Mouse (Mus musculus) stomach, embryonic 14.5 days (tissue): ENCODE measurements around the gene Dysf. TPM values are rescaled to one million over a fixed set of nuclear protein-coding genes. Genes with fewer than 3 reads are reported as not detected.

Experiments used
- ATAC-seq: fragments of 200-750 bp; cut with Nextera tagmentation; 2 replicates; pipeline ENCODE4 v1.8.0; 2017; ENCODE audit warnings: low read depth, moderate TSS enrichment; ENCODE audit not compliant: insufficient number of reproducible peaks, insufficient read depth, low FRiP score
- H3K27ac ChIP-seq: fragments of 300-500 bp; sonication (generic); 2 replicates; pipeline ENCODE4 v1.5.1; 2014; ENCODE audit warnings: mild to moderate bottlenecking, low read length, moderate library complexity, mixed read lengths
- H3K27me3 ChIP-seq: fragments of 300-500 bp; sonication (generic); 2 replicates; pipeline ENCODE4 v1.6.1; 2014; ENCODE audit warnings: low read length, control low read depth, mixed read lengths; ENCODE audit not compliant: control insufficient read depth, insufficient read depth
- H3K36me3 ChIP-seq: fragments of 300-500 bp; sonication (generic); 2 replicates; pipeline ENCODE4 v1.6.1; 2014; ENCODE audit warnings: mild to moderate bottlenecking, control low read depth, low read length, moderate library complexity, mixed read lengths; ENCODE audit not compliant: control insufficient read depth, insufficient read depth
- H3K4me1 ChIP-seq: fragments of 300-500 bp; sonication (generic); 2 replicates; pipeline ENCODE4 v1.6.1; 2014; ENCODE audit warnings: low read length, control low read depth, mixed read lengths; ENCODE audit not compliant: control insufficient read depth, insufficient read depth
- H3K4me2 ChIP-seq: fragments of 300-500 bp; sonication (generic); replicated peaks from 2 replicates; pipeline ENCODE4 v1.6.1; 2014; ENCODE audit warnings: low read depth, low read length, control low read depth
- H3K4me3 ChIP-seq: fragments of 300-500 bp; sonication (generic); 2 replicates; pipeline ENCODE4 v1.5.1; 2014; ENCODE audit warnings: low read depth, low read length, control low read depth
- H3K9ac ChIP-seq: fragments of 300-500 bp; sonication (generic); replicated peaks from 2 replicates; pipeline ENCODE4 v1.6.1; 2014; ENCODE audit warnings: low read depth, mild to moderate bottlenecking, control low read depth, low read length, moderate library complexity, mixed read lengths
- H3K9me3 ChIP-seq: fragments of 300-500 bp; sonication (generic); 2 replicates; pipeline ENCODE4 v1.6.1; 2016; ENCODE audit warnings: low read depth, low read length, control low read depth; ENCODE audit not compliant: control insufficient read depth
- WGBS: fragments of 180-500 bp; shearing (Covaris S2); extraction: QIAGEN DNeasy Blood & Tissue Kit; methylation state at CpG from one replicate; pipeline ENCODE4 v1.1.7; 2014; 5-methylcytosine and 5-hydroxymethylcytosine counted together
- polyA plus RNA-seq: library from polyadenylated mRNA; unstranded; fragments of >200 nt; fragmentation: Nextera tagmentation; extraction: Ambion mirVana; gene quantifications from 2 replicates; pipeline ENCODE4 v1.2.1, GENCODE M21; 2014

Dysf gene
- polyA plus RNA-seq, 1 experiment from 2014 or later = 12.4 TPM

GRCm38 (mm10) chr6:84143328-84143727 lies 134.9 kb downstream of the Dysf start:
- no peak for ATAC-seq
- no peak overlapping the region for H3K27ac ChIP-seq
- H3K9ac ChIP-seq = no peak overlapping the region
- no peaks in the 10 kb centered on the region for H3K36me3 ChIP-seq
- 81% methylated on average over 1 of the region's 1 CpGs for WGBS
- no peak overlapping the region for H3K4me3 ChIP-seq
- H3K4me2 ChIP-seq = no peak overlapping the region
- no peaks in the 10 kb centered on the region for H3K4me1 ChIP-seq
- H3K27me3 ChIP-seq = no peaks in the 10 kb centered on the region
- no peaks in the 10 kb centered on the region for H3K9me3 ChIP-seq

GRCm38 (mm10) chr6:84144393-84144792 lies 136.0 kb downstream of the Dysf start:
- no peaks in the 10 kb centered on the region for H3K4me1 ChIP-seq
- no peaks in the 10 kb centered on the region for H3K36me3 ChIP-seq
- H3K4me2 ChIP-seq = no peak overlapping the region
- no peak overlapping the region for H3K4me3 ChIP-seq
- ATAC-seq = no peak
- no peaks in the 10 kb centered on the region for H3K27me3 ChIP-seq
- WGBS = 93% methylated on average over 4 of the region's 4 CpGs
- H3K9ac ChIP-seq = no peak overlapping the region
- no peaks in the 10 kb centered on the region for H3K9me3 ChIP-seq
- H3K27ac ChIP-seq = no peak overlapping the region

GRCm38 (mm10) chr6:84147206-84148004 lies 139.0 kb downstream of the Dysf start:
- ATAC-seq = no peak
- Histone ChIP-seq H3K36me3 (no peaks in the 10 kb centered on the region), H3K4me3 (no peak overlapping the region), H3K4me2 (no peak overlapping the region), H3K9ac (no peak overlapping the region), H3K27ac (no peak overlapping the region), H3K9me3 (no peaks in the 10 kb centered on the region), H3K4me1 (no peaks in the 10 kb centered on the region), H3K27me3 (no peaks in the 10 kb centered on the region)
- 79% methylated on average over 13 of the region's 13 CpGs for WGBS

GRCm38 (mm10) chr6:84148470-84148869 lies 140.1 kb downstream of the Dysf start:
- no peak overlapping the region for H3K9ac ChIP-seq
- no peak for ATAC-seq
- H3K4me1 ChIP-seq = no peaks in the 10 kb centered on the region
- H3K4me2 ChIP-seq = no peak overlapping the region
- H3K9me3 ChIP-seq = no peaks in the 10 kb centered on the region
- H3K27me3 ChIP-seq = no peaks in the 10 kb centered on the region
- H3K36me3 ChIP-seq = no peaks in the 10 kb centered on the region
- WGBS = 67% methylated on average over 6 of the region's 6 CpGs
- no peak overlapping the region for H3K4me3 ChIP-seq
- no peak overlapping the region for H3K27ac ChIP-seq

- Histone ChIP-seq H3K4me3 (no peak overlapping the region), H3K4me1 (no peaks in the 10 kb centered on the region), H3K9ac (no peak overlapping the region), H3K27me3 (no peaks in the 10 kb centered on the region), H3K9me3 (no peaks in the 10 kb centered on the region), H3K4me2 (no peak overlapping the region), H3K27ac (no peak overlapping the region), H3K36me3 (no peaks in the 10 kb centered on the region)
- 86% methylated on average over 2 of the region's 2 CpGs for WGBS
- ATAC-seq = no peak
Measured at GRCm38 (mm10) chr6:84154508-84154907, 146.1 kb downstream of the Dysf start.

- no peak overlapping the region for H3K4me3 ChIP-seq
- H3K4me2 ChIP-seq = no peak overlapping the region
- no peaks in the 10 kb centered on the region for H3K4me1 ChIP-seq
- H3K9me3 ChIP-seq = no peaks in the 10 kb centered on the region
- no peak overlapping the region for H3K9ac ChIP-seq
- no peaks in the 10 kb centered on the region for H3K36me3 ChIP-seq
- no peak for ATAC-seq
- no peaks in the 10 kb centered on the region for H3K27me3 ChIP-seq
- 71% methylated on average over 3 of the region's 3 CpGs for WGBS
- no peak overlapping the region for H3K27ac ChIP-seq
Measured at GRCm38 (mm10) chr6:84155765-84156164, 147.4 kb downstream of the Dysf start.

GRCm38 (mm10) chr6:84156481-84157025 lies 148.2 kb downstream of the Dysf start:
- no peaks in the 10 kb centered on the region for H3K27me3 ChIP-seq
- 73% methylated on average over 4 of the region's 4 CpGs for WGBS
- H3K27ac ChIP-seq = no peak overlapping the region
- no peaks in the 10 kb centered on the region for H3K36me3 ChIP-seq
- ATAC-seq = no peak; the same call in 1 of the 2 replicates
- H3K4me1 ChIP-seq = no peaks in the 10 kb centered on the region
- H3K9ac ChIP-seq = no peak overlapping the region
- H3K4me2 ChIP-seq = no peak overlapping the region
- no peaks in the 10 kb centered on the region for H3K9me3 ChIP-seq
- H3K4me3 ChIP-seq = no peak overlapping the region

GRCm38 (mm10) chr6:84159046-84159445 lies 150.7 kb downstream of the Dysf start:
- ATAC-seq = no peak

More at GRCm38 (mm10) chr6:84159046-84159445, 150.7 kb downstream of the Dysf start:
- Histone ChIP-seq H3K36me3 (no peaks in the 10 kb centered on the region), H3K4me1 (no peaks in the 10 kb centered on the region), H3K4me3 (no peak overlapping the region), H3K9me3 (0 out of 2 replicates have a peak, but pooled peaks cover 3% of the 10 kb centered on the region), H3K27ac (no peak overlapping the region), H3K4me2 (no peak overlapping the region), H3K9ac (no peak overlapping the region), H3K27me3 (no peaks in the 10 kb centered on the region)
- 90% methylated on average over 4 of the region's 4 CpGs for WGBS
